Mouse (Mus musculus): Measurements from ENCODE around the gene Nek6. TPM values are rescaled to one million over a fixed set of nuclear protein-coding genes. Genes with fewer than 3 reads are reported as not detected.

The Nek6 gene
- polyA plus RNA-seq, 1 experiment from 2014 or later = 157 TPM

GRCm38 (mm10) chr2:38535521-38536220 is 24.2 kb downstream of the Nek6 start:
- H3K27me3 ChIP-seq = no peaks in the 10 kb centered on the region
- CTCF ChIA-PET = no interaction called here
- DNase-seq (ENCODE audit: low read depth, low spot score) (no peak), ATAC-seq (peak; percentile 41)
- in situ Hi-C loops (cut with MboI; ENCODE audit: low pct_unique_long_range_greater_than_20kb) = no loop called here
- POLR2A ChIA-PET = interaction anchor here (0.6 kb wide), 1 partner anchor 28 kb away, joined by 4 read pairs; no protein-coding TSS in a partner anchor
- no peak for TF ChIP-seq CTCF (IDR thresholded peaks at IDR 0.05)

- in situ Hi-C loops (cut with MboI; ENCODE audit: low pct_unique_long_range_greater_than_20kb) = no loop called here
Measured at GRCm38 (mm10) chr2:38536331-38536731, 24.9 kb downstream of the Nek6 start.

GRCm38 (mm10) chr2:38539677-38540076 is 28.2 kb downstream of the Nek6 start:
- CTCF ChIA-PET = interaction anchor here (1.2 to 1.8 kb wide), 2 partner anchors 26 to 108 kb away, joined by 3 to 4 read pairs; no protein-coding TSS in a partner anchor
- no peak for ATAC-seq

More at GRCm38 (mm10) chr2:38536331-38536731, 24.9 kb downstream of the Nek6 start:
- ATAC-seq (peak; percentile 42), DNase-seq (ENCODE audit: low read depth, low spot score) (no peak)
- ChIA-PET POLR2A (interaction anchor here (0.6 to 1.0 kb wide), 2 partner anchors 29 to 48 kb away, joined by 3 to 4 read pairs; no protein-coding TSS in a partner anchor), CTCF (interaction anchor here (1.1 kb wide), 1 partner anchor 9 kb away, joined by 3 read pairs; no protein-coding TSS in a partner anchor)
- TF ChIP-seq CTCF (IDR thresholded peaks at IDR 0.05) = no peak
- H3K27me3 ChIP-seq = no peaks in the 10 kb centered on the region

GRCm38 (mm10) chr2:38540666-38541065 is 29.2 kb downstream of the Nek6 start:
- in situ Hi-C loops (cut with MboI; ENCODE audit: low pct_unique_long_range_greater_than_20kb) = no loop called here
- ChIA-PET POLR2A (interaction anchor here (0.5 to 0.6 kb wide), 4 partner anchors 26 to 380 kb away, joined by 3 to 4 read pairs (median 3); no protein-coding TSS in a partner anchor), CTCF (interaction anchor here (0.9 to 1.2 kb wide), 3 partner anchors 53 to 111 kb away, joined by 3 read pairs; no protein-coding TSS in a partner anchor)
- no peak for DNase-seq (ENCODE audit: low read depth, low spot score)
- no peaks in the 10 kb centered on the region for H3K27me3 ChIP-seq
- no peak for TF ChIP-seq CTCF (IDR thresholded peaks at IDR 0.05)
- ATAC-seq = peak; percentile 9

More at GRCm38 (mm10) chr2:38539677-38540076, 28.2 kb downstream of the Nek6 start:
- DNase-seq (ENCODE audit: low read depth, low spot score) = no peak
- POLR2A ChIA-PET = no interaction called here
- in situ Hi-C loops (cut with MboI; ENCODE audit: low pct_unique_long_range_greater_than_20kb) = no loop called here
- H3K27me3 ChIP-seq = no peaks in the 10 kb centered on the region
- TF ChIP-seq CTCF (IDR thresholded peaks at IDR 0.05) = no peak

- CTCF ChIA-PET = interaction anchor here (0.9 to 1.2 kb wide), 4 partner anchors 12 to 112 kb away, joined by 3 read pairs; no protein-coding TSS in a partner anchor
- no peaks in the 10 kb centered on the region for H3K27me3 ChIP-seq
- POLR2A ChIA-PET = interaction anchor here (0.6 kb wide), 2 partner anchors 26 to 82 kb away, joined by 3 to 4 read pairs; no protein-coding TSS in a partner anchor
- TF ChIP-seq CTCF (IDR thresholded peaks at IDR 0.05) = no peak
- no peak for ATAC-seq
- no peak for DNase-seq (ENCODE audit: low read depth, low spot score)
- in situ Hi-C loops (cut with MboI; ENCODE audit: low pct_unique_long_range_greater_than_20kb) = no loop called here
Measured at GRCm38 (mm10) chr2:38541101-38541500, 29.7 kb downstream of the Nek6 start.

- ChIA-PET POLR2A (interaction anchor here (0.6 kb wide), 1 partner anchor 26 kb away, joined by 3 read pairs; no protein-coding TSS in a partner anchor), CTCF (interaction anchor here (0.9 to 1.2 kb wide), 3 partner anchors 11 to 112 kb away, joined by 3 read pairs; no protein-coding TSS in a partner anchor)
- DNase-seq (ENCODE audit: low read depth, low spot score) (no peak), ATAC-seq (no peak)
- no peaks in the 10 kb centered on the region for H3K27me3 ChIP-seq
- TF ChIP-seq CTCF (IDR thresholded peaks at IDR 0.05) = no peak
- in situ Hi-C loops (cut with MboI; ENCODE audit: low pct_unique_long_range_greater_than_20kb) = no loop called here
Measured at GRCm38 (mm10) chr2:38541570-38541969, 30.1 kb downstream of the Nek6 start.

- ATAC-seq (no peak), DNase-seq (ENCODE audit: low read depth, low spot score) (no peak)
- H3K27me3 ChIP-seq = no peaks in the 10 kb centered on the region
- in situ Hi-C loops (cut with MboI; ENCODE audit: low pct_unique_long_range_greater_than_20kb) = no loop called here
- no peak for TF ChIP-seq CTCF (IDR thresholded peaks at IDR 0.05)
- ChIA-PET CTCF (interaction anchor here (1.2 to 1.6 kb wide), 2 partner anchors 11 to 112 kb away, joined by 3 to 5 read pairs; no protein-coding TSS in a partner anchor), POLR2A (interaction anchor here (0.8 kb wide), 1 partner anchor 18 kb away, joined by 3 read pairs; no protein-coding TSS in a partner anchor)
Measured at GRCm38 (mm10) chr2:38542366-38542765, 30.9 kb downstream of the Nek6 start.

- CTCF ChIA-PET = interaction anchor here (1.6 kb wide), 1 partner anchor 113 kb away, joined by 5 read pairs; no protein-coding TSS in a partner anchor
- no peak for ATAC-seq
Measured at GRCm38 (mm10) chr2:38543158-38543557, 31.7 kb downstream of the Nek6 start.

GRCm38 (mm10) chr2:38544341-38544740 is 32.9 kb downstream of the Nek6 start:
- TF ChIP-seq CTCF (IDR thresholded peaks at IDR 0.05) = no peak
- no peaks in the 10 kb centered on the region for H3K27me3 ChIP-seq
- ChIA-PET CTCF (interaction anchor here (1.7 kb wide), 1 partner anchor 10 kb away, joined by 4 read pairs; no protein-coding TSS in a partner anchor), POLR2A (interaction anchor here (0.5 to 1.3 kb wide), 3 partner anchors 16 to 113 kb away, joined by 3 read pairs; no protein-coding TSS in a partner anchor)
- in situ Hi-C loops (cut with MboI; ENCODE audit: low pct_unique_long_range_greater_than_20kb) = no loop called here
- DNase-seq (ENCODE audit: low read depth, low spot score) (no peak), ATAC-seq (no peak)

More at GRCm38 (mm10) chr2:38543158-38543557, 31.7 kb downstream of the Nek6 start:
- no peak for DNase-seq (ENCODE audit: low read depth, low spot score)
- no peak for TF ChIP-seq CTCF (IDR thresholded peaks at IDR 0.05)
- in situ Hi-C loops (cut with MboI; ENCODE audit: low pct_unique_long_range_greater_than_20kb) = no loop called here
- POLR2A ChIA-PET = interaction anchor here (0.9 kb wide), 1 partner anchor 9 kb away, joined by 3 read pairs; no protein-coding TSS in a partner anchor
- no peaks in the 10 kb centered on the region for H3K27me3 ChIP-seq

- no peaks in the 10 kb centered on the region for H3K27me3 ChIP-seq
- POLR2A ChIA-PET = interaction anchor here (1.0 to 1.6 kb wide), 3 partner anchors 17 to 114 kb away, joined by 3 to 5 read pairs (median 3); no protein-coding TSS in a partner anchor
- in situ Hi-C loops (cut with MboI; ENCODE audit: low pct_unique_long_range_greater_than_20kb) = no loop called here
- no peak for ATAC-seq
- no peak for TF ChIP-seq CTCF (IDR thresholded peaks at IDR 0.05)
- DNase-seq (ENCODE audit: low read depth, low spot score) = no peak
- CTCF ChIA-PET = interaction anchor here (1.7 kb wide), 1 partner anchor 10 kb away, joined by 4 read pairs; no protein-coding TSS in a partner anchor
Measured at GRCm38 (mm10) chr2:38544982-38545381, 33.5 kb downstream of the Nek6 start.

Measured in Patski (cell line).